Mouse (Mus musculus): ENCODE results near the gene Mat2a.

Gene Mat2a

GRCm38 (mm10) chr6:72415964-72416772 is 23.2 kb downstream of the Mat2a start:
- DNase-seq (ENCODE audit: low read depth, low spot score): no peak

DNA sequence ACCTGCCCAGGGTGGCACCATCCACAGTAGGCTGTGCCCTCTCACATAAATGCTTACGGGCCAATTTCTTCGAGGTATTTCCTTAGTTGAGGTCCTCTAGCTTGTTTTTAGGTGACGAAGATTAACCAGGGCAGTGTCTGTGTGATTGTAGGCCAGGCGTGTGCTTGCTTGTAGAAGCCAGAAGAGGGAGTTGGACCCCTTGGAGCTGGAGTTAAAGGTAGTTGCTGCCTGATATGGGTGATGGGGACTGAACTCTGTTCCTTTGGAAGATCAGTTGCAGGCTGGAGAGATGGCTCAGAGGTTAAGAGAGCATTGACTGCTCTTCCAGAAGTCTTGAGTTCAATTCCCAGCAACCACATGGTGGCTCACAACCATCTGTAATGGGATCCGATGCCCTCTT is 24.2 kb downstream of the Mat2a start:
- peak; percentile 31 for DNase-seq (ENCODE audit: low read depth, low spot score)

DNA sequence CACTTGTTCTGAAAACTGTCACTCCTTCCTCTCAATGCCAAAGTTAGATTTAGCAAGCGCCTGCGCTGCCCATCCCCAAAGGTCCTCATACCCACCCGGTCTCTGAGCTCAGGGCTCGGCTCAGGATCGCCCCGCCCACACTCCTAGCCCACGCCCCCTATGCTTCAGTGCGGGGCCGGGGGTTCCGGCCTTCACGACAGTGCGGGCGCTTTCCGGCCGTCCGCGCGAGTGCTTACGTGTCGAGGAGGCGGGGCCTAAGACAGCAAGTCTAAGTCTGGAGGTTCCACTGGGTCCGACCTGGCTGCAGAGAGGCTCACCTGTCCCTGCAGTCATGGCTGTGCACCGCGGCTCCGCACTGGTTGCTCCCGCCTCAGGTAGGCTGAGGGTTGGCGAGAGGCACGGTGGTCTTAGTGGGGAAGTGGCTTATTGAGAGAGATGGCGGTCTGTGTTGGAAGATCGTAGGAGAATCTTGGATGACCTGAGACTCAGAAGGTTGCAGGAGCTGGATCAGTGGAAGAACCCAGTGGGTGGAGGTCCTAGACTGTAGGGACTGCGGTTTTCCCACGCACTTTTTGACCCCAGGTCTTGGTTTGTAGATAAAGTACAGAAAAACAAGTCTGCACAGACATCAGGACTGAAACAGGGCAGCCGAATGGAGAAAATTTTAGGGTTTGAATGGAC is 25.1 kb downstream of the Mat2a start, which contains the start of gene Ggcx:
Gene Ggcx (plus strand): TSS at position 233 of the 681 bp plus-strand sequence.
- DNase-seq (ENCODE audit: low read depth, low spot score): peak; percentile 98

- DNase-seq (ENCODE audit: low read depth, low spot score): no peak
These were observed 28.8 kb downstream of the Mat2a start for GRCm38 (mm10) chr6:72410518-72410917.

GRCm38 (mm10) chr6:72410003-72410402 is 29.4 kb downstream of the Mat2a start:
- peak; percentile 61 for DNase-seq (ENCODE audit: low read depth, low spot score)

DNA sequence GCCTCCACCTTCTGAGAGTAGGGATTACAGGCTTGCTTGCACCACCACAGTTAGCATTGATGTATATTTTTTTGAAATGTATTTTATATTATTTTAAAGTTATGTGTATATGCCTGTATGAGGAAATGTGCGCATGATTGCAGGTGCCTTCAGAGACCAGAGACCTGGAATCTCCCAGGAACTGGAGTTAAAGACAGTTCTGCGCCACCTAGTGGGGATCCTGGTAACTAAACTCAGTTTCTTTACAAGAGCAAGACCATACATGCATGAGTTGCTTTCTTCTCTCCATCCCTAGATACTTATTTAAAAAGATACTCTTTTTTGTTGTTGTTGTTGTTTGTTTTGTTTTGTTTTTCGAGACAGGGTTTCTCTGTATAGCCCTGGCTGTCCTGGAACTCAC is 29.8 kb downstream of the Mat2a start:
- peak; percentile 90 for DNase-seq (ENCODE audit: low read depth, low spot score)

DNA sequence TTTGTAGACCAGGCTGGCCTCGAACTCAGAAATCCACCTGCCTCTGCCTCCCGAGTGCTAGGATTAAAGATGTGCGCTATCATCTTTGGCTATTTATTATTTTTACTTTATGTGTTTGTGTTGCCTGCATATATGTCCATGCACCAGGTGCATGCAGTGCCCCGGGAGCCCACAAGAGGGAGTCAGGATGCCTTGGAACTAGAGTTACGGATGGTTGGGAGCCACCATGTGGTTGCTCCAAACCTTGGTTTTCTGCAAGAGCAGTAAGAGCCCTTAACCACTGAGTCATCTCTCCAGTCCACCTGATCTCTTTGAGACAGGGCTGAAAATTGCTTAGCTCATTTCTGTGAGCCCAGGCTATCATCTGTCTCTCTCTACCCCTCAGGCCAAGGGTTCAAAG is 32.2 kb downstream of the Mat2a start:
- DNase-seq (ENCODE audit: low read depth, low spot score): peak; percentile 94

DNA sequence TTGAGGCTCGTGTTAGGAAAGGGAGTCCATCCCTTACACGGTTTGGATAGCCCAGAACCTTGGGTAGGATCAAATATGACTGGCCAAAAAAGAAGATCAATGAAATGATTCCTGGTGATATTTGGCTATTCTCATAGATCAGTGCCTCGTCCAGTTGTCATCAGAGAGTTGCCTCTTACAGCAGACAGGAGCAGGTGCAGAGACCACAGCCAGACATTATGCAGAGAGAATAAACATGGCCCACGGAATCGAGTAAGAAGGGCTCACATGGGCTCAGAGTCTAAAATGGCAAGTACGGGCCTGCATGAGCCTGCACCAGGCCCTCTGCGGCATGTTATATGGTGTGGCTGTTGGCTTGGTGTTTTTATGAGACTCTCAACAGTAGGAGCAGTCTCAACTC is 34.0 kb downstream of the Mat2a start:
- DNase-seq (ENCODE audit: low read depth, low spot score): no peak

GRCm38 (mm10) chr6:72401875-72402274 is 37.5 kb downstream of the Mat2a start:
- DNase-seq (ENCODE audit: low read depth, low spot score): peak; percentile 81

- DNase-seq (ENCODE audit: low read depth, low spot score): no peak
These were observed 39.4 kb downstream of the Mat2a start for GRCm38 (mm10) chr6:72399967-72400366.

GRCm38 (mm10) chr6:72396837-72397251 is 42.5 kb downstream of the Mat2a start:
- no peak for DNase-seq (ENCODE audit: low read depth, low spot score)

DNA sequence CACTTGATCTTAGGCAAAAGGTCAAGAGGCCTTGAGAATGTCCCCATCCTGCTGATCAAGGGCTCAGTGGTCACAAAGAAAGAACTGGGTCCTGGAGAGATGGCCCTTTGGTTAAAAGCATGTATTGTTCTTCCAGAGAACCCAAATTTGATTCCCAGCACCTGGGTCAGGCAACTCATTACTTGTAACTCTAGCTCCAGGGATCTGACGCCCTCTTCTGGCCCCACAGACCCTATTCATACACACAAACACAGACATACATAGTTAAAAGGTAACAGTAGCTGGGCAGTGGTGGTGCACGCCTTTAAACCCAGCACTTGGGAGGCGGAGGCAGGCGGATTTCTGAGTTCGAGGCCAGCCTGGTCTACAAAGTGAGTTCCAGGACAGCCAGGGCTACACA is 47.0 kb downstream of the Mat2a start:
- peak; percentile 60 for DNase-seq (ENCODE audit: low read depth, low spot score)

- no peak for DNase-seq (ENCODE audit: low read depth, low spot score)
These were observed 48.4 kb downstream of the Mat2a start for GRCm38 (mm10) chr6:72390795-72391521.

DNA sequence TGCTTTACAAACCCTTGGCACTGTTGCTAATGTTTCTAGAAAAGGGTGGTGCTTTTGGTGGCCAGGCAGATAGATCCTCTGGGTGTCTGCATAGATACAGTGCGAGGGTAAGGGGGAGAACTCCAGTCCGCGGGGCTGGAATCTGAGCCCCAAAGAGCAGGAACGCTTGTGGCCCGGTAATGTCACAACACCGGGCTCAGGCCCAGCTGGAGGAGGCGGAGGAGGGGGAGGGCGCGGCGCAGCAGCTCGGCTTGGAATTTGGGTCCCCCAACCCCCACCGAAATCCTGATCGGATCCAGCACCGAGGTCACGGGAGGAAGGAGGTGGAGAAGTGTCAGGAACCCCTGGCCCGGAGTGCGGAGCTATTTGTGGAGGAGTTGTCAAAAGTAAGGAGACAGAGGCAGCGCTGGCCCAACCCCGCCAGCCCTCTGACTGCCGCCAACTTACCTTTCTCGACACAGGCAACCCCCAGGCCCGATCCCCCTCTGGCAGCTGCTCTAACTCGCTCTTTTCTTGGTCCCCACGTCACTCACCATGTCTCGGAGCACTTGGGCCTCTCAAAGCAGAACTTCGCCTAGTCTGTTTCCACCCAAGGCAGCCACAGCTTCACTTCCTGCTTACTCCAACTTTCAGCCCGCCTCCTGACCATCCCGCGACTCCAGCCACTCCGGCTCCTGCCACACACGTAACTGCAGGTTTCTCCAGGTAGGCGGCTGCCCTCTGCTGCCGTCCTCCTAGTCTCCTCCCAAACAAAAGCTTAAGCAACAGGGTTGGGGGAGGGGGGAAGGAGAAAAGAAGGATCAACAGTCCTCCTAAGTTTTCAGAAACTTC is 49.2 kb downstream of the Mat2a start, which contains the start of gene Vamp8:
Gene Vamp8 (minus strand): TSS at position 763 of the 831 bp plus-strand sequence.
- peak; percentile 88 for DNase-seq (ENCODE audit: low read depth, low spot score)

DNA sequence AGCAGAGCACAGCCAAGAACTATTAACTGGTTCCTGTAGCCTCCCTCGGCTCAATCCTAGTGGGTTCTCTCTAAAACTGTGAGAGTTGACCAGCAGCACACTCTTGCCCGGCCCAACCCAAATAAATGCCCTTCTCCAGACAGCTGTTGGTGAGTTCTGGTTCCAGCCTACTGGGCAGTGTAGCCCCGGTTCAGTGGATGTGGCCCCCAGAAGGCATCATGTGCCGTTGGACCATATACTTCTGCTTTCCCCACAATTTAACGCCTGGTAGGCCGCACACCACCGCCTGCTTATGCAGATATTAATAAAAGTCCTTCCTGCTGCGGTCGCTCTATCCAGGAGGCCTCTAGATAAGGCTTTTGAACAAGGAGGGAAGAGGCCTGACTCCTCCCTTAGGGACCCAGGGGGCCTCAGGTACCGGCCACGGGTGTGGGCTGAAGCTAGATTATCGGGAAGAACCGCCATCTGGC is 49.9 kb downstream of the Mat2a start:
- DNase-seq (ENCODE audit: low read depth, low spot score): peak; percentile 49

GRCm38 (mm10) chr6:72388791-72389329 is 50.5 kb downstream of the Mat2a start:
- no peak for DNase-seq (ENCODE audit: low read depth, low spot score)

DNA sequence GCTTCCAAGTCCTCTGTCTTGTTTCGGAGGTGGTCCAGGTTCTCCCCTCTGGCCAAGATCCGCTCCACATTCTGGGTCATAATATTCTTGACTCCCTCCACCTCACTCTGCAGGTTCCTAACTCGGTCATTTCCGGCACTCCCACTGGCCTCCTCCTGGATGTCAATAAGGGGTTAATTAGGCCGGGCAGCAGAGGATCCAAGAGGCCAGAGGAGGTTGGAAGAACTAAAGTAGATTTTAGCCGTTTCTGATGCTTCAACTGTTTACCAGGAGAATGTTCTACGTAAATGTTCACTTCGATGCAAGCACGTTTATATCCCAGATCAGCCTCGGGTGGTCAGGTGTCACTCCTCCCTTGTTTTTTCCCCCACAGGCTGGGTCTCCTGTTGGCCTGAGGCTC is 51.1 kb downstream of the Mat2a start:
- no peak for DNase-seq (ENCODE audit: low read depth, low spot score)

DNA sequence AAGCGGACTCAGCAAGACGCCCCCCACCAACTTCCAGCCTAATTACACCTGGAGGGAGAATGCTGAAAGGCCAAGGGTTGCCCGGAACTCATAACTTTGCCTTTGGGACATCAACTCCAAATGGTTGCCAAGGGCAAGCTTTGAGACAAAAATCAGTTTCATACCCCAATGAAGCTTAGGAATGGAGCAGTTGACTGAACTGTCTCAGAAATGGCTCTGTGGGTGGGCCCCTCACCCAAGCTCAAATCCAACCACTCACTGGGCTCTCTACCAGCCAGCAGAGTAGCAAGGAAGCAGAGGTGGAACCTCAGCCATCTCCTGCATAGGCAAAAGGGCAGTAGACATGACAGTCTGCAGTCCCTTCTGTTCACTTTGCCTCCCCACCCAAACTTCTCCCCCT is 51.5 kb downstream of the Mat2a start:
- DNase-seq (ENCODE audit: low read depth, low spot score): no peak

- DNase-seq (ENCODE audit: low read depth, low spot score): no peak
These were observed 52.8 kb downstream of the Mat2a start for GRCm38 (mm10) chr6:72386561-72386960.

DNA sequence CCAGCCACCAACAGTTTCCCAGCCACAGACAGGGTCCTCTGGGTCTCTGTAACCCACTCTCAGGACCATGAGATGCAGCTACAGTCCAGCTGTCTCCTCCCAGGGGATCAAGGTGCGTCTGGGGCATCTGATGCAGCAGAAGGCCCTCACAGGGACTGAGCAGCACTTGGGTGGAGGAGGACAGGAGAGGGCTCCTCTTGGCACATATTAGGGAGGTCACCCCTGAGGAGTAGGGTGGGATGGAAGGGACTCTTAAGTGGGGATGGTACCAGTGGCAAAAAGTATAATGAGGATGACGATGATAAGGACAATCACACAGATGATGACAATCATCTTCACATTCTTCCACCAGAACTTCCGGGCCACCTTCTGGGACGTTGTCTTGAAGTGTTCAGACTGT is 54.1 kb downstream of the Mat2a start:
- no peak for DNase-seq (ENCODE audit: low read depth, low spot score)

- no peak for DNase-seq (ENCODE audit: low read depth, low spot score)
These were observed 55.4 kb downstream of the Mat2a start for GRCm38 (mm10) chr6:72383952-72384351.
